Mouse (Mus musculus) neural tube, embryonic 11.5 days (tissue): ENCODE measurements around the gene Trmt1. TPM values are rescaled to one million over a fixed set of nuclear protein-coding genes. Genes with fewer than 3 reads are reported as not detected.

Source experiments
- ATAC-seq: fragments of 200-750 bp; cut with Nextera tagmentation; 2 replicates; pipeline ENCODE4 v1.8.0; 2017; ENCODE audit warnings: moderate number of reproducible peaks, mild to moderate bottlenecking, moderate TSS enrichment, moderate library complexity; ENCODE audit not compliant: insufficient read depth, low FRiP score, low TSS enrichment
- DNase-seq: peaks from one replicate; pipeline ENCODE4 v3.0.0-alpha.2; 2015; ENCODE audit warnings: low spot score
- H3K27ac ChIP-seq: fragments of 300-500 bp; sonication (generic); 2 replicates; pipeline ENCODE4 v1.5.1; 2014; ENCODE audit warnings: low read depth, mild to moderate bottlenecking, low read length
- H3K27me3 ChIP-seq: fragments of 300-500 bp; sonication (generic); 2 replicates; pipeline ENCODE4 v1.6.1; 2014; ENCODE audit warnings: mild to moderate bottlenecking, low read length, mixed read lengths; ENCODE audit not compliant: control insufficient read depth, insufficient read depth
- H3K36me3 ChIP-seq: fragments of 300-500 bp; sonication (generic); 2 replicates; pipeline ENCODE4 v1.6.1; 2014; ENCODE audit warnings: mild to moderate bottlenecking, low read length, moderate library complexity, mixed read lengths; ENCODE audit not compliant: control insufficient read depth, insufficient read depth
- H3K4me1 ChIP-seq: fragments of 300-500 bp; sonication (generic); 2 replicates; pipeline ENCODE4 v1.6.1; 2014; ENCODE audit warnings: low read length, mixed read lengths; ENCODE audit not compliant: control insufficient read depth, insufficient read depth
- H3K4me2 ChIP-seq: fragments of 300-500 bp; sonication (generic); 2 replicates; pipeline ENCODE4 v1.6.1; 2014; ENCODE audit warnings: low read depth, mild to moderate bottlenecking, moderate library complexity
- H3K4me3 ChIP-seq: fragments of 300-500 bp; sonication (generic); 2 replicates; pipeline ENCODE4 v1.5.1; 2014; ENCODE audit warnings: low read depth, low read length
- H3K9ac ChIP-seq: fragments of 300-500 bp; sonication (generic); 2 replicates; pipeline ENCODE4 v1.6.1; 2014; ENCODE audit warnings: mild to moderate bottlenecking, low read length
- H3K9me3 ChIP-seq: fragments of 300-500 bp; sonication (generic); 2 replicates; pipeline ENCODE4 v1.6.1; 2016; ENCODE audit warnings: low read length; ENCODE audit not compliant: control insufficient read depth
- WGBS: fragments of 180-500 bp; shearing (Covaris S2); extraction: QIAGEN DNeasy Blood & Tissue Kit; methylation state at CpG from one replicate; pipeline ENCODE4 v1.1.7; 2014; 5-methylcytosine and 5-hydroxymethylcytosine counted together
- polyA plus RNA-seq: library from polyadenylated mRNA; unstranded; fragments of >200 nt; fragmentation: Nextera tagmentation; extraction: Ambion mirVana; gene quantifications from 2 replicates; pipeline ENCODE4 v1.2.1, GENCODE M21; 2014

Gene Trmt1
- polyA plus RNA-seq, 1 experiment from 2014 or later = 60.6 TPM

DNA sequence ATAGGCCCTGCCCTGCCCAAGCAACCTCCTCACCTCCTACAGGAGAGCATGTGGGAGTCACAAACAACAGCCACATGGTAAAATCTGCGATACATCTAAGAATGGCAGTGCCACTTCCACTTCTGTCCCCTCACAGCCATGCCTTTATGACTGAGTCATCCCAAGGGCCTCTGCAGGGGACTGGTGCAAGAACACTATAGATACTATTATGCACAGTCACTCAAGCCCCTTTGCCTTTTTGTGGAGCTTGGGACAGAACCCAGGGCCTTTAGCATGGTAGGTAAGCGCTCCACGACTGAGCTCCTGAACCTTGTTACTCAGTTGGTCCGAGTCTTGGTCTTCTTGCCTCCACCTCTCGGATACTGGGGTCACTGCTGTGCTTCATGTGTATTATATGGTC, 8.8 kb upstream of the Trmt1 start:
- ATAC-seq = no peak
- peaks cover 15% of the 10 kb centered on the region for H3K36me3 ChIP-seq
- no peak overlapping the region for H3K4me3 ChIP-seq
- H3K4me1 ChIP-seq = no peaks in the 10 kb centered on the region
- H3K9me3 ChIP-seq = no peaks in the 10 kb centered on the region
- no peak overlapping the region for H3K4me2 ChIP-seq
- no peak overlapping the region for H3K9ac ChIP-seq
- no peaks in the 10 kb centered on the region for H3K27me3 ChIP-seq
- no peak overlapping the region for H3K27ac ChIP-seq
- WGBS = 95% methylated on average over 5 of the region's 5 CpGs
- no peak for DNase-seq

DNA sequence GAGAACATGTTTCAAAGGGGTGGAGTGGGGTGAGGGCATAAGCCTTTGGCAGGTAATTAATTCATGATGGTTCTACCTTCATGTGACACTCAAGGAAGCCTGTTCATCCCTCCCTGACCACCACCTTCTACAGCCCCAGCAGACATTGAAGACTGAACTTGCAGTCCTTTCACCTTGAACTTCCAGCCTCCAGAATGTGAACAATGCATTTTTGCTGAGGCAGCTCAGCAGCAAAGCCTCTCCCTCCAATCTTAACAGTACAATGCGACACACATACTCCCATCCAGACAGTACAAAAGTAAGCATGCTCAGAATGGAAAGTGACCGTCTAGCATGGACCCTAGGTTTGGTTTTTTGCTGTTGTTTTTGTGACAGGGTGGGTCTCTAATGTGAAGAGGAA, 4.6 kb upstream of the Trmt1 start:
- DNase-seq = no peak
- no peak overlapping the region for H3K27ac ChIP-seq
- 97% methylated on average over 2 of the region's 2 CpGs for WGBS
- H3K36me3 ChIP-seq = no peaks in the 10 kb centered on the region
- no peak overlapping the region for H3K9ac ChIP-seq
- ATAC-seq = no peak
- H3K4me1 ChIP-seq = peaks cover 8% of the 10 kb centered on the region
- H3K27me3 ChIP-seq = no peaks in the 10 kb centered on the region
- no peak overlapping the region for H3K4me2 ChIP-seq
- no peaks in the 10 kb centered on the region for H3K9me3 ChIP-seq
- H3K4me3 ChIP-seq = no peak overlapping the region

DNA sequence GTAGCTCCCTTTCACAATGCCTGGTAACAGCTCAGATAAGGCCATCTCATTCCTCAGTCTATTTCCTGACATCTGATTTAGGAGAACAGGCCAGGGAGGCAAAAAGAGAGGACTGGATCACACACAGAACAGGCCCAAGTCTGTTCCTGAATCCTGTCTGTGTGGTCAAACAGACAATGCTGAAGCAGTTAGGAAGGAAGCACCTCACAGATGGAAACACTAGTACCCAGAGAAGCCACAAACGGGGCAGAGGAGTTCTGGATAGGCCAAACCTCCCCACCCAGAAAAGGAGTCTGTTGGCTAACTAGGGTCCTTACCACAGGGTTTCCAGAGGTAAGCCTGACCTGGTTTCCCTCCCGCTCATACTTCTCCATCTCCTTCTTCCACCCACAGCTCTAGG, 3.9 kb upstream of the Trmt1 start:
- Histone ChIP-seq H3K9ac (no peak overlapping the region), H3K9me3 (no peaks in the 10 kb centered on the region), H3K4me1 (peaks cover 11% of the 10 kb centered on the region), H3K36me3 (no peaks in the 10 kb centered on the region), H3K4me2 (no peak overlapping the region), H3K27me3 (no peaks in the 10 kb centered on the region), H3K4me3 (no peak overlapping the region), H3K27ac (no peak overlapping the region)
- no peak for ATAC-seq
- DNase-seq = no peak
- 91% methylated on average over 2 of the region's 2 CpGs for WGBS

DNA sequence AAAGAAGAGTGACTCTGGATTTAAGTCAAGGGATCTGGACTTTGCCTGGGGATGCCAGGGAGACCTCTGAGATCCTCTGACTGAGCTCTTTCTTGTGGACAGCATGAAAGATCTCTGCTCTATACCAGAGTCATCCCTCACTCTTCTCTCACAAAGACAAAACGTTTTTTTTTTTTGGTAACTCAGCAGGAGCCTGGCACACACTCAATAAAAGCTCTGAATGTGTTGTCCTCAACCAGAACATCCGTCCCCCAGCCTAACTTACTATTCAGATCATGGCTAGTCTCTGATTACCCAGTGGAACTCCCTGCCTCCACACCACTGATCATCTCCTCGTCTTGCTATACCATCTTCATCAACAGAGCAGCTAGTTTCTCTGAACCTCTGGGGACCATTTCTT, 1.6 kb upstream of the Trmt1 start:
- Histone ChIP-seq H3K27me3 (no peaks in the 10 kb centered on the region), H3K36me3 (no peaks in the 10 kb centered on the region), H3K4me2 (no peak overlapping the region), H3K4me3 (no peak overlapping the region), H3K9ac (no peak overlapping the region), H3K9me3 (no peaks in the 10 kb centered on the region), H3K27ac (no peak overlapping the region), H3K4me1 (peaks cover 11% of the 10 kb centered on the region)
- DNase-seq = no peak
- no peak for ATAC-seq
- 44% methylated on average over 3 of the region's 3 CpGs for whole genome bisulfite sequencing

DNA sequence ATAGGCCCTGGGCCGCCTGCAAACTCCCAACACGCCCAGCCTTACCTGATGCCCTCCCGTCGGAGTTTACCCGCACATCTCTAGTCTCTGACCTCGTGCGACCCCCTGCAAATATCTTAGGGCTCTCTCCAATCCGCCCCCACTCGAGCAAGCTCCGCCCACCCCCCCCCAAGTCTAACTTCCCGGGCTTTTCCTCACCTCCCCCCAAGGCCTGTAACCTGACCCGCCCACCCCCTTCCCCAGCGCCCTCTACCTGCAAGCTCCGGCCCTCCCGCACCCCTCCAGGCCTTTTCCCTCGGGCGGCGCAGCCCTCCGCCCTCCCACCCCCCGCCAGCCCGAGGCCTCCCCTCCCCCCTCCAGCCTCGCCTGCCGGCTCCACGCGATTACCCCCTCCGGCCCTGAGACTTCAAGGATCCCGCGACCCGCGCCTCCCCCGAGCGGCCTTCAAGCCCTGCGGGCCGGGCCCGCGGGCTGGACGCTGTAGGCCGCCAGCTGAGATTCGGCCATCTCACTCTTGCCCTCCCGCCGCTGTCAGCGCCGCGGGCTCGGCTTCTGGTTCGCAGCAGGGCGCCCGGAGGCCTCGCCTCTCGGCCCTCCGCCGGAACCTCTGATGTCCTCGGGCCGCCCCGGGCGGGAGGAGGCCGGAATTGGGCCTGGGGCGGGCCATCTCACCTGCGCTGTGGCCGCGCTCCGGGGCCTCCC, 1.0 kb downstream of the Trmt1 start:
- 1% methylated on average over 46 of the region's 62 CpGs for WGBS
- Histone ChIP-seq H3K4me1 (peaks cover 16% of the 10 kb centered on the region), H3K4me2 (peak overlapping the region; percentile 86), H3K9me3 (no peaks in the 10 kb centered on the region), H3K27me3 (no peaks in the 10 kb centered on the region), H3K36me3 (peaks cover 1% of the 10 kb centered on the region), H3K9ac (peak overlapping the region; percentile 98), H3K4me3 (peak overlapping the region; percentile 96), H3K27ac (peak overlapping the region; percentile 86)
- ATAC-seq (peak; percentile 24), DNase-seq (peak; percentile 58)

DNA sequence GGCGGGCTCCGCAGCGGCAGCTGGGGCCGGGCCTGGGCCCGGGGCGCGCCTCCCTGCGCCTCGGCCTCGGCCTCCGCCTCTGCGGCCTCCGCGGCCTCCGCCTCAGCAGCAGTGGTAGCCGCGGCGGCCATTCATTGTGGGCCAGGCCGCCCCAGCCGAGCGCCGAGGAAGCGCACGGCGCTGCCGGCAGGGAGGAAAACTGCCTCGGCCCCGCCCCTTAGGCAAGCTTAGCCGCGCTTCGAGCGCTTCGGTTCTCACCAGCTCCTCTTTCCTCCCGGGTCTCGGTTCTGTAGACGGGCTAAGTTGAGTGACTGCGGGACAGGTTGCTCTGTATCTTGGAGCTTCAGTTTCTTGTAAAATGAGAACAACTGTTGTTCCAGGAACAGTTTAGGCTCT, 1.6 kb downstream of the Trmt1 start, which contains the start of gene Nacc1:
TSS of gene Nacc1 (minus strand) at position 158 of the 396 bp plus-strand sequence.
- ATAC-seq (peak; percentile 83), DNase-seq (peak; percentile 91)
- Histone ChIP-seq H3K9me3 (no peaks in the 10 kb centered on the region), H3K27me3 (no peaks in the 10 kb centered on the region), H3K36me3 (peaks cover 2% of the 10 kb centered on the region), H3K4me1 (peaks cover 16% of the 10 kb centered on the region), H3K4me2 (peak within 1 kb of the TSS; percentile 86), H3K9ac (peak within 1 kb of the TSS; percentile 98), H3K27ac (peak within 1 kb of the TSS; percentile 86), H3K4me3 (peak within 1 kb of the TSS; percentile 96)
- WGBS = 0% methylated on average over 31 of the region's 37 CpGs

DNA sequence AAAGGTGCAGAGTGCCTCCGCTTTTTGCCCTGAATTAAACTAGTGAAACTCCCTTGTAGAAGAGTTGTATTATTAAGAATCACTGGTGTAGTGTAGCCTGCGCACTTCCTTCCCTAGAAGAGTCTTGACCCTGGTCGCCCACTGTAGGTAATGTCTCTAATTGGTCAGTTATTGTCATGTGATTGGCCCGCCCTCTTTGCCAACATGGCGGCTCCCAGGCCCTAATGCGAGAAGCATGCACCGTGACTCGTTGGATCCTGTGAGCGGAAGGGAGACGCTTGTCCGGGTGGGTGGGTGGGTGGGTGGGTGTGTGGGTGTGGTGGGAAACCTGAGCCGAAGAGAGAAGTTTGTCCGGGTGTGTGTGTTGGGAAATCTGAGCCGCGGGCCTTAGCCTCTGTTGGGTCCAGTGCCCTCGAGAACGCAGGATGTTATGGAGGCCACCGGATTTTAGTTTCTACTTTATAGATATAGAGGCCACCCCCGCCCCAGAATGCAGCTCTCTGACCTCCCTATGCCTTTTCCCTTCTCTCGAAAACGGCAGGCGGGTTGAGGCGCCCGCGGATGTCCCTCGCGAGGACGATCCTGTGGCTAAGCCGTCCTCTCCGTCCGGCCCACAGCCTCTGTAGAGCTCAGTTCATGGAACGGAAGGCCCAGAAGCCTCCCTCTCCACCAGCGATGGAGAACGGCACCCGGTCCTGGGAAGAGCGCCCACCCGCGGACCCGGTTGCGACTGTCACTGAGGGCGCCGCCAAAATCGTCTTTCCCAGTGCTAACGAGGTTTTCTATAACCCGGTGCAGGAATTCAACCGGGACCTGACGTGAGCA, 3.2 kb downstream of the Trmt1 start:
- H3K9ac ChIP-seq = peak overlapping the region; percentile 80
- peak; percentile 87 for ATAC-seq

DNA sequence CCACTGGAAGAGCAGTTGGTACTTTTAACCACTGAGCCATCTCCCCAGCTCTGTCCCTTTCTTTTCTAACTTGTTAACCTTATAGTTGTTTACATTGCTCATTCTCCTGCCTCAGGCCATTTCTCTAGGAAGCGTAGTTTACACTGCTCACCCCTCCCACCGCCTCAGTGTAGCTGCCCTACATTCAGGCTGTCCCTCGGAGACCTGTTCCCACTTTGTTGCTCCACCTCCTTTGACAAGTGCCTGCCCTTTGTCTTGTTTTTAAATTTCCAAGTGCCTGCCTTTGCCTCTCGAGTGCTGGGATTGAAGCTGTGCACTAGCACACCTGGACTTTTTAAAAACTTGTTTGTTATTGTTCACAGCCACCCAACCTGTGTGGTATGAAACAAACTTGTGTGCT, 7.2 kb downstream of the Trmt1 start:
- no peak overlapping the region for H3K9ac ChIP-seq
- peaks cover 5% of the 10 kb centered on the region for H3K4me1 ChIP-seq
- DNase-seq (no peak), ATAC-seq (no peak)
- H3K27me3 ChIP-seq = no peaks in the 10 kb centered on the region
- H3K36me3 ChIP-seq = peaks cover 11% of the 10 kb centered on the region
- no peak overlapping the region for H3K4me2 ChIP-seq
- no peak overlapping the region for H3K27ac ChIP-seq
- no peaks in the 10 kb centered on the region for H3K9me3 ChIP-seq
- H3K4me3 ChIP-seq = no peak overlapping the region
- WGBS = 80% methylated on average over 4 of the region's 4 CpGs

More for the DNA sequence above, 3.2 kb downstream of the Trmt1 start:
- Histone ChIP-seq H3K4me2 (peak overlapping the region; percentile 90), H3K4me3 (peak overlapping the region; percentile 88), H3K27me3 (no peaks in the 10 kb centered on the region), H3K27ac (0 out of 2 replicates have a peak overlapping the region, but pooled peaks have one; percentile 20), H3K9me3 (no peaks in the 10 kb centered on the region), H3K36me3 (peaks cover 2% of the 10 kb centered on the region), H3K4me1 (peaks cover 16% of the 10 kb centered on the region)
- peak; percentile 82 for DNase-seq
- WGBS = under 1% methylated on average over 47 of the region's 47 CpGs
